Mouse (Mus musculus): Measurements from ENCODE around the gene Arl4d.

Gene Arl4d

DNA sequence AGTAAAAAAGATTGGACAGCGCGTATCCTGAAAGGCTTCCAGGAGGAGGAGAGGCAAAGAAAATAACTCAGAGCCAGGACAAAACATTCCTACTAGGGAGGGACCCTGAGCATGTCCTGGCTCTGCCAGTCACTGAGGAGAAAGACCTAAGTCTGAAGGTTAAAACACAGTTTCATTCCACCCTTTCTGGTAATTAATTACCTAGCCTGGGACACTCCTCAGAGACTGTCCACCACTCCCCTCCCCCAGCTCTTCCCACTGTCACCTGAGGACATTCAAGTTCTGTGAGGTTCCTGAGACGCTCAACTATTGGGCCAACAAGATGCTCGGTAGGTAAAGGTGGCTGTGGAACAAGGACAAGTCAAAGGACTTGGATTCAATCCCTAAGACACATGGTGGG lies 10.0 kb downstream of the Arl4d start:
- DNase-seq (ENCODE audit: extremely low spot score, low read depth, low spot score) = no peak

DNA sequence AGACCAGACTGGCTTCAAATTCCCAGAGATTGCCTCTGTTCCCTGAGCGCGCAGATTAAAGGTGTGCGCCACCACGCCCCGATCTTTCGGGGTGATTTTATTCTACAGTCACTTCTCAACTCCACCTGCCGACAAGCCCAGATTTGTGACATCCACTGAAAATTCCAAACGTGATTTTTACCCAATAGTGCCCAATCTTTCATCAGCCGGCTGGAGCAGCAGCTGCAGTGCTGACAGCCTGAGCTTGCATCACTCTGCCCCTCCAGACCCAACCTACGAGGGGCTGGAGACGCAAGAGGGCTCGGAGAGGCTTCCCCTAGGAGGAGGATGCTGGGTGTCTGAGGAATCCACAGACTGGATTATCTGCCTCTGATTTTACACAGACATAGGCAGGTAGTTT lies 12.3 kb downstream of the Arl4d start:
- no peak for DNase-seq (ENCODE audit: extremely low spot score, low read depth, low spot score)

DNA sequence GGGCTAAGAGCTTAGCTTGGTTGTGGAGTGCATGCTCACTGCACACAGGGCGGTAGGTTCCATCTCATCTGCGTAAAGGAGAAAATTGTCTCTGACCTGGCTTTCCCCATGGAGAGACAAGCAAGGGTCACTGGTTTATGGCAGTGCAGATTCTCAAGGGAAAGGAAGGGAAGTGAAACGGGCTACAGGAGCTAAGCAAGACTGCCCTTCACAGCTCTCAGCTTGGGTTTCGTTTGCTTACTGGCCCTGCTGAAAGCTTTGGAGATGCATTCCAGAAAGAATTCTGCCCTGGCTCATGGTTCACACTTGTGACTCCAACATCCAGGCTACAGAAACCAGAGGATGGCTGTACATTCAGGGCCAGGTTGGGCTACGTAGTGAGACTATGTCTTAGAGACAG lies 13.4 kb downstream of the Arl4d start:
- DNase-seq (ENCODE audit: extremely low spot score, low read depth, low spot score) = no peak

DNA sequence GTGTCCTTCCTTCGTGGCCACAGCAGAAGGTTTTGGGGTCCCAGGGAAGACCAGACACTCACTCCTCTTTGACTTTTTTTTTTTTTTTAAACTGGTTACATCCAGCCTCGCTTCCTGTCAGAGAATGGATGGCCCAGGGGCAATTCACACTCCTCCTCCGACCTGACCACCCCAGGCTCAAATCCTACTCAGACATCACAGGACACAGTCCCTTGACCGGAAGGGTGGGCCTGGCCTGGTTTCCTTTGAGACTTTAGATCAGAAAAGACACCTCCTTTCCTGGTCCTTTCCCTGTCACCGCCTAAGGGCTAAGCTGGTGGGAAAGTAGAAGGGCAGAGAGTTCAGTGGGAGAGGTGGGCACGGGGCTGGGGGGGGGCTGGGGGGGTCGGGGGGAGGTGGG lies 14.6 kb downstream of the Arl4d start:
- no peak for DNase-seq (ENCODE audit: extremely low spot score, low read depth, low spot score)

DNA sequence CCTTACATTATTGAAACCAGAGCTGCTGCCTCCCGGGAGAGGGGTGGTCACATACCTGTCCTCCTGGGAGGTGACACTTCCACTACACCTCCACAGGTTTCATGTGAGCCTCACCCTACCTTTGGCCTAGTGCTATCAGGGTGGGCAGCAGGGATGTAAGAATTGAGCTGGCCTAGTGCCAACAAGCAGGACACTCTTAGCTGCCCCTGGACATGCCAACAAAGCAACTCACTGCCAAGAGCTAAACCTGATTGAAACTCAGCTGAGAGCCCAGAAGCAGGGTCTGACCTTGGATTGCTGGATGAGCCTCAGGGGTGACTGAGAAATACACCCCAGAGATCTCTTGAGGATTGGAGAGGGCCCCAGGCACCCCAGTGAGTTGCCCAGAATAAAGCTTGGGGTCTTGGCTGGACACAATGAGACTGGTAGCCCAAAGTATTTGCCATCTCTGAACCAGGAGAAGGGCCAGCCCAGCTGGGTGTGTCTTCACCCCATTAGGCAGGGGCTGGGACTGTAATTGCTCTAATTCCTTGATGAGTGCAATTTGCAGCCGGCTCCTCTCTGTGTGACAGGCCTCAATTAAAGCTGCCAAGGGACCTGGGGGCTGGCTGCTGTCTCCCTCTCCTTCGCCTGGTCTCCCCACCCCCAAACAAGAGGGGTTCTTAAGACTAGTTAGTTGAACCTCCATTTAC lies 15.4 kb downstream of the Arl4d start:
- DNase-seq (ENCODE audit: extremely low spot score, low read depth, low spot score) = no peak

DNA sequence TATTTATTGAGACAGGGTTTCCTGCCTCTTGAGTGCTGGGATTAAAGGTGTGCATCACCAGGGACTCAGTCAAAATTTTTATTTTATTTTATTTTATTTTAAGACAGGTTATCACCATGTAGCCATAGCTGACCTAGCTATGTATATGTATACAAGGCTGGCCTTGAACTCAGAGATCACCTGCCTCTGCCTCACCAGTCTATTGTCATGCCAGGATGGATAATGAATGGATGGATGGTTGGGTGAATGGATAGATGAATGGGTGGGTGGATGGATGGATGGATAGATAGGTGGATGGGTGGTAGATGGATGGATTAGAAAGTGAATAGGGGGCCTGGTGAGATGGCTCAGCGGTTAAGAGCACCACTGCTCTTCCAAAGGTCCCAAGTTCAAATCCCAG lies 16.6 kb downstream of the Arl4d start:
- DNase-seq (ENCODE audit: extremely low spot score, low read depth, low spot score) = no peak

DNA sequence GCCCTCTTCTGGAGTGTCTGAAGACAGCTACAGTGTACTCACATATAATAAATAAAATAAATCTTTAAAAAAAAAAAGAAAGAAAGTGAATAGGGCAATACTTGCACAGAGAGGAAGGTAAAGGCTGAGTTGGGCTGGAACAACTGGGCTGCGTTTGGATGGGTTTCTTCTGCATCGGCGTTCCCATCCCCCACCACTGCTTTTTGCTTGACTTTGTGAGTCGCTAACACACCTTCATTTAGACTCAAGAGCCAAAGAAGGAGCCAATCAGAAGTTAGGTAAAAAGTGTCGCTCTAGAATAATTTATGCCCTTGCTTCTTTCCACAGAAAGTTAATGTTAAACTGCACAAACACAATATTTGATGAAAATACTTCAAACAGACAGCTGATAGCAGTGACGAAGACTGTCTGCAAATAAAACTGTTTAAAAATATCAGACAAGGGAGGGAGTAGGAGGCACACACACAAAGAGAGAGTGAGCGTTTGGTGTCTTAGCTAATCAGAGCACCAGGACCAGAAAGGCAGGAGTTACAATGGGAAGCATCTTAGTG lies 17.1 kb downstream of the Arl4d start:
- DNase-seq (ENCODE audit: extremely low spot score, low read depth, low spot score) = no peak

DNA sequence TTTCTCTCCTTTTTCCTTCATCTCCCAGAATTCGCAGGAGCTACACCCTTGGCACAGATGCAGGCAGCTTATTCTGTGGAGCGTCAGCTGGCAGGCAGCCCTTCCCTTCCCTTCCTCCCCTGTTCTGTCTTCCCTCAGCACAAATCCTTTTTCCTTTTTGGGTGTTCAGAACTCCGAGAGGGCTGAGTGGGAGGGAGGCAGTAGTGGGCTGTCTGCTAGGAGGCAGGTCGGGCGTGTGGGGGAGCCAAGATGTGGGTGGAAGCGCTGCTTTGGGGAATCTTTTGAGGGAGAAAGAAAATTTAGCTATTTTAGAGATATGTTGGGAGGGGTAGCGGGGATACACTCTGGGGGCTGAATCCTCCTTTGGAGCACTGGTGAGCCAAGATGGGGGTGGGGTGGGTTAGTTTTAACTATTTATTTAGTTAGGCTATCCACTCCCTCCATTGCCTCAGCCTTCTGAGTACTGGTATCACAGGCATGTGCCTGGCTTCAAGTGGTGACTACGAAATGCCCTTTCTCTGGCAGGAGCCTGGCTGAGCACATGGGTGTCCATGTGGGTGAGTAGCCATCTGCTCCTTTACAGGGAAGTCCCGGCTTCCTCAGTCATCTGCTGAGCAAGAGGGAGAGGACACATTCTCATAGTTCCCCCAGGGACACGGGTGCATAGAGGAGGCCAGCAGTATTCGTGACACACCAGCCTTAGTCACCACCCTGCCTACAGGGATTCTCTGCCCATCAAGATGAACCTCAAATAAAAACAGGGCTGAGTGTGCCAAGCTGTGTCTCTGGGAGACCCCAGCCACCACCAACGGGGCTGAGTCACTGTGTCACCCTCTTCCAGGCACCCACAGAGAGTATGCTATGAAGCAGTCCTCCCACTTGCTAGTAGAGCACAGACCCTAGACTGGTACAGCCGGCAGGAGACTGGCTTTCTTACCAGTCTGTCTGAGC lies 22.3 kb downstream of the Arl4d start:
- DNase-seq (ENCODE audit: extremely low spot score, low read depth, low spot score) = no peak

DNA sequence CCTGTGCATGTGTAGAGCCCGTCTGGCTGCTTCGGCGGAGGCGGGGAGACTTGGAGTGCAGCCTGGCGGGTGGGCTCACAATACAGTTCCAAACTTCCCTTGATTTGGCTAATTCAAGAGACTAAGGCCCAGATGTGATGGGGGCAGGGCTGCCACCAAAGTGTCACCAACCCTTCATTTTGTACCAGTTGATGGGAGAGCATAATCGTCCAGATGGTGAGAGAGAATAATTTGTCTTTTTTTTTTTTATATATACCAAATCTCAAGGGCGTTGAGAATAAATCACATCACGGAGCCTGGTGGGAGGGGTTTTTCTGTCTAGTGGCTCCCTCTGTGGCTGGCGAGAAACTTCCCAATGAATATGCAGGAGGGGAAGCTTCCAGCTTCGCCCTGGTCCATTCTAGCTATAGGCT lies 24.4 kb downstream of the Arl4d start:
- no peak for DNase-seq (ENCODE audit: extremely low spot score, low read depth, low spot score)

DNA sequence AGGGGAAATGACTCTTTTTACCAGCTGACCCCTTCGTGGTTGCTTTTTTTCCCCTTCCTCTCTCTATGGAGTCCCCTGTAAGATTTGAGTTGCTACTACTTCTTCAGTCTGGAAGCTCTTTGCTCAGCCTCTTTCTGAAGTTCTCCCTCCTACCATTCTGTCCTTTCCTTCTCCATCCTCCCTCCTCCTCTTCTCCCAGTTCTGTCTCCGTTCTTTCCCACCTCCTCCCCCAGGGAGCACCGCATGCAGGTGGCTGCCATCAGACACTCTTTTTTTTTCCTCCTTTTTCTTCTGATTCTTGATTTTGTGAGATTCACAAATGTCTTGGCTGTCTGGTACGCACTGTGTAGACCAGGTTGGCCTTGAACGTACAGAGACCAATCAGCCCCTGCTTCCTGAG lies 25.0 kb downstream of the Arl4d start:
- DNase-seq (ENCODE audit: extremely low spot score, low read depth, low spot score) = no peak

DNA sequence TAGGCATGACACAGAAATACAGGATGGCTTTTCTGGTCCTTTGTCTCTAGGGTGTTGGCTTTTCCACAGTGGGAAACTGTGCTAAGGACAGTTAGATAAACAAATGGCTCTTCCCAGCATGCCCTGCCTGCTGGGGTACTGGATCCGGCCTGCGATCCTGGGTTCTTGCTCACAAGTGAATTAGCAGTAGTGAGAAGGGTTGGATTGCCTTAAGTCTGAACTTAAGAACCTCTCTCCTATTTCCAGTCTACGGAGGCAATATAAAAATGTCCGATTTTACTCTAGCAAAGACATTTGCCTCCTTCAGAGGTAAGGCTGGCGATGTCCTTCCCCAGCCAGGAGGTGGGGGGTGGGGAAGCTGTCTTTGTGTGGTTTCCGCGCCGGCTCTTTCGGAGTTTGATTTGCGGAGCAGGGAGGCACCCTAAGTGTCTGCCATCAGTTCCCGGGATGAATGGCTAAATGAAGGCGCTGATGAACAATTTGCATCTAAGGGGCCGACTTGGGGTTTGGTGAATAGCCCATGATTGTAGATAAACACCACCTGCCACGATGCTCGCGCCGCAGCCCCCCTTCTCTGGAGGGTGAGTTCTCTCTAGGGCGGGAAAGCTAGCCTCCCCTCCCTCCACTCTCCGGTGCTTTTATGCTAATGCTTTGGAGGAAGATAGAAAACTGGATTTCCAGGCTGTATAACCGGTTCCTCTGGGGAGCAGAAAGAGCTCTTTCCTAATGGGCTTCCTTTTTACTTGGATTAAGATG lies 30.7 kb downstream of the Arl4d start:
- DNase-seq (ENCODE audit: extremely low spot score, low read depth, low spot score) = no peak

DNA sequence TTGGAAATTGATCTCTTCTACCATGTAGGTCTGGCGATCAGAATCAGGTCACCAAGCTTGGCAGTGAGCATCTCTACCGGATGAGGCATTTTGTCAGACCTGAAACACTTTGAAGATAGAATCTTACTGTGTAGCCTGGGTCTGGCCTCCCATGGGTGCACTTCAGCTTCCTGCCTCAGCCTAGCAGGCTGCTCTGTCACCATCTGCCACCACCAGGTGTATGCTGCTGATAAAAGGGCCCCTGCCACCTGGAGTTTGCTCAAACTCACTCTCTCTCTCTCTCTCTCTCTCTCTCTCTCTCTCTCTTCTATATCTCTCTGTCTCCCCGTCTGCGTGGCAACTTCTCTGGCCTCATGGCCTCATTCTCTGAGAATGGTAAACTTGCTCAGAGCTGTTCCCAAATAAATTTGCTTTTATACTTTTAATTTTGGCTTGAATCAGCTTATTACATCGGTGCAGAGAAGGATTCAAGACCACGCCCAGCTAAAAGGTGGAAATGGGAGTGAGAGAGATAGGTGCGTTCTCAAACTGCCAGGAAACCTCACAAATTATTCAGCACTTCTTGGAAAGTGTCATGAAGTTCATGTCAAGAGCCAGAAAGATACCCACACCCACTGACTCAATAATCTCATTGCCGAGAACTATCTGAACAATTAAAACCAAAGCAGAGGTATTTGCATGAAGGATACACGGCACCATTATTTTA lies 32.0 kb downstream of the Arl4d start:
- no peak for DNase-seq (ENCODE audit: extremely low spot score, low read depth, low spot score)

DNA sequence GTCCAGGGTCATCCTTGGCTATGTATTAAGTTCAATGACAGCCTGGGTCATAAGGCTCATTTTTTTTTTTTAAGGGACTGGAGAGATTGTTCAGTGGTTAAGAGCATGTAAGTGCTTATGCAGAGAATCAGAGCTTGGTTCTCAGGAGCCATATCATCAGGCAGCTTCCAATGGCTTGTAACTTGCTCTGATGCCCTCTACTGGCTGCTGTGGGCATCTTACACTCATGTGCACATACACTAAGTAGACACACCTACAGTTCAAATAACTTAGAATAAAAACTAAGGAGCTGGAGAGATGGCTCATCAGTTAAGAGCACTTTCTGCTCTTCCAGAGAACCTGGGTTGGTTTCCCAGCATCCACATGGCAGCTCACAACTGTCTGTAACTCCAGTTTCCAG lies 32.8 kb downstream of the Arl4d start:
- no peak for DNase-seq (ENCODE audit: extremely low spot score, low read depth, low spot score)

DNA sequence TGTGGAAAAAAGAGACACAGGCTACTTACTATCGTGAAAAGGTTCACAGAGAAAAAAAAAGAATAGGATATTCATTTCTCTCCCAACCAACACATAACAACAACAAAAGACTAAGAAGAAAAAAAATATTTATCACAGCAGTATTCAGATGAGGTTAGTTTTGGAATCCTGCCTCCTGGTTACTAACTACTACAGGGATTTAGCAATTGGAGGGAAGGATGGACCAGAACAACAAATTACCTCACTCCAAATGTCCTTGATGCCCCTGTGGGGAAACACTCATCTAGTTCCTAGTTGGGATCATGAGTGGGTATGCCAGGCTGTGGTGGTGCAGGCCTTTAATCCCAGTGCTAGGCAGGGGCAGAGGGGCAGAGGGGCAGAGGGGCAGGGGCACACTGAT lies 34.2 kb downstream of the Arl4d start:
- no peak for DNase-seq (ENCODE audit: extremely low spot score, low read depth, low spot score)

DNA sequence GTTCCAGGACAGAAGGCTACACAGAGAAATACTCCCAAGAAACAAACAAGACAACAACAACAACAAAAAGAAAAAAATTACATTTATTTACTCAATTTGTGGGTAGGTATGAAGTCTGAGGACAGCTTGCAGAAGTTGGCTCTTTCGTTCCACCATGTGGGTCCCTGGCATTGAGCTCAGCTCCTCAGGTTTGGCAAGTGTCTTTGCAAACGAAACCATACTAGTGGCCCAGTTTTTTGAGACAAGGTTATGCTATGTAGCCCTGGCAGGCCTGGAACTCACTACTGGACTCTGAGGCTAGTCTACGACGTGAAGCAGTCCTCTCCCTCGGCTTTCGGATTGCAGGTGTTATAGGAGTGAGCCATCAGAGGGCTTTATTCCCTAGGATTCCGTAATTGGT lies 34.6 kb downstream of the Arl4d start:
- DNase-seq (ENCODE audit: extremely low spot score, low read depth, low spot score) = no peak

DNA sequence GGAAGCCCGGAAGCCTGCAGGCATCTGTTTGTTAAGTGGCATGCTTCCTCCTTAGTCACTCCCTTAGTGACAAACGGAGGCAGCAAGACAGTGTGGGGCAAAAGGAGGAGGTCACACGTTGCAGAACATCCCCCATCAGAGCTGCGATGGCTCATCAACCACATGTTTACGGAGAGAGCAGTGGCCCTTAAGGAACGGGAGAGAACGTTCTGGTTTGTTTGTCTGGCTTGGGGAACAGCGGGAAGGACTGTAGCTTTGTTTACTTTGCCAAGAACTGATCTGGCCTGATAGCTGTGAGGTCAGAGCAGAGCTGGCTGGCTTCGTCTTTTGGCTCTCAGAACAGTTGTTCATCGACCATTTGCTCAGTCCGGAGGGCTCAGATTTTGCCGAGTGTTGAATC lies 35.1 kb downstream of the Arl4d start:
- no peak for DNase-seq (ENCODE audit: extremely low spot score, low read depth, low spot score)

DNA sequence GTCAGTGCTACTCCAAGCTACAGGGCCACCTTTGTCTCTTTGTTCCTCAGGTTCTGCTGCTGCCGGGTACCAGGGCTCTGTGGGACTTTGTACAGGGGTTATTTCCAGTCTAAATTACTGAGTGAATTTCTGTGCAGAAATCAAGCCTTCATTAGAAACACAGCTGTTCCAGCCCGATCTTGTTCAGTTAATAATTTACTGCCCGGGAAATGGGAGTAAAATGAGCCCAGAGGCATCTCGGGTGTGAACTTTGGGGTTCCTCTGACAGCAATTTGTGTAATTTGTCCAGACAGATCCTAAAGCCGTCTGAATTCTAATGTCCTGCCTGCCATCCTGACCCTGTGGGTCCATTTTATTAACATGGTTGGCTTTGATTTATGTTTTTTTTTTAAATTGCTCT lies 38.7 kb downstream of the Arl4d start:
- DNase-seq (ENCODE audit: extremely low spot score, low read depth, low spot score) = no peak

DNA sequence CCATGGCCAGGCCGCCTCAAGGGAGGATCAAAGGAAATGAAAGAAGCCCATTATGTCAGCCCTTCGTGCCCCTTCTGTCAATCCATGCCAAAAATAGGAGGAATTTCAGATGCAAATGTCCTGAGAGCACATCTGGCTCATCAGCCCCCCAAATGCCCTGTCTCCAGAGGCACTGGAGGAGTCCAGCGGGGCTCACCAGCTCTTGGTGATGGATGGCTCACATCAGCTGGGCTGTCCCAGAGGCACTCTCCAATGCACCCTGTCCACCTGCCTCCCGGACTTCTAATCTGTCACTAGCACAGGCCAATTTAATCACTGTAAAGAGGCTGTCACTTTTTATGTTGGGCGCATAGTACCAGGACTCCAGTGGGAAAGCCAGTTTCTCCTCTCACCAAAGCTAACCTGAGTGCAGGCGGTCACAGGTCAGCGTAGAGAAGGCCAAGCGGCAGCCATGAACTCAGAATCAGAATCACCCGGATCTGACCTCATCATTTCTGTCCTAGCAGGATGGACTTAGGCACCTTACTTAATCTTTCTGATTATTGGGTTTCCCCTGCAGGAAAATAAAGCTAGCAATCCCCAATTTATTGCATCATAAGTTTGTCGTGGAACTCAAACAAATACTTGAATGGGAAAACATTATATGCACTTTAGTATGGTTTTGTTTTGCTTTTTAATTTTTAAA lies 41.6 kb downstream of the Arl4d start:
- no peak for DNase-seq (ENCODE audit: extremely low spot score, low read depth, low spot score)

DNA sequence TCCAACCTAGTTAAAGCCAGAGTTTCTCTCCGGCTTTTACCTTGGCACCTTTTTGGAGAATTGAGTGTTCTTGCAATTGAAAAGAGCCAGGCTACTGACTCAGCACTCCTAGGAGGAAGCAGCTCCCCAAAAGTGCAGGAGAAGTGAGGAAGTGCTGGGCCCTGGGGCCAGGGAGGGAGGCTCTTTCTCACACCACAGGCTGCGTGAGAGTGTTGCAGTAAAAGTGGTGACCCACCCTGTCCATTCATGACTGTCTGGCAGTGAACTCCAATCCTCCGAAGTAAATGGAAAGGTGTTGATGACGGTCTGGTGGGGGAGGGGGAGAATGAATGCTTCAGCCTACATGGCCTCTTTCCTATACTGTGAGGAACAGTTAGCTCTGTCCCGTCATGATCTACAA lies 43.1 kb downstream of the Arl4d start:
- no peak for DNase-seq (ENCODE audit: extremely low spot score, low read depth, low spot score)

DNA sequence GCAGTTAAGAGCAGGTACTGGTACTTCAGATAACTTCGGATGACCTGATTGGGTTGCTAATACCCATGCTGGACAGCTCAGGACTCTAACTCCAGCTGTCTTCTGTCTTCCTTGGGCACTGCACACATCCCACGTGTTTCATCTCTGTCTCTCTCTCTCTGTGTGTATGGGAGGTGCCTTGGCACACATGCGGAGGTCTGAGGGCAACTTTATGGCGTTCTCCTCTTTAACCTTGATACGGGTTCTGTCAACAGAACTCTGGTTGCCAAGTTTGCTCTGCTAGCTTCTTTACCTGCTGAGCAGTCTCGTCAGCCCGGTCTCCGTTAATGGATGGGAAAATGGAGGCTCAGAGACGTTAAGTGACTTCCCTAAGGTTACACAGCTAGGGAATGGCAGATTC lies 47.5 kb downstream of the Arl4d start:
- DNase-seq (ENCODE audit: extremely low spot score, low read depth, low spot score) = no peak

Measured in hindlimb bud, embryonic 11.5 days (tissue).